Mouse (Mus musculus) liver, embryonic 15.5 days (tissue): ENCODE data around the gene Pf4. TPM values are rescaled to one million over a fixed set of nuclear protein-coding genes. Genes with fewer than 3 reads are reported as not detected.
"Not testable (repeated sequence)": the region's sequence is repeated elsewhere in the genome, so short reads cannot be mapped to it uniquely, and the experiment has no call there.

ENCODE experiments used
- ATAC-seq: fragments of 200-750 bp; cut with Nextera tagmentation; 2 replicates; pipeline ENCODE4 v1.8.0; 2017; ENCODE audit warnings: moderate number of reproducible peaks, mild to moderate bottlenecking, moderate library complexity; ENCODE audit not compliant: insufficient read depth
- H3K27ac ChIP-seq: fragments of 300-500 bp; sonication (generic); replicated peaks from 2 replicates; pipeline ENCODE4 v1.5.1; 2015; ENCODE audit warnings: mild to moderate bottlenecking, inconsistent platforms
- H3K27me3 ChIP-seq: fragments of 300-500 bp; sonication (generic); 2 replicates; pipeline ENCODE4 v1.6.1; 2015; ENCODE audit warnings: mild to moderate bottlenecking, inconsistent platforms
- H3K36me3 ChIP-seq: fragments of 300-500 bp; sonication (generic); replicated peaks from 2 replicates; pipeline ENCODE4 v1.6.1; 2015; ENCODE audit warnings: moderate library complexity, mild to moderate bottlenecking, inconsistent platforms
- H3K4me1 ChIP-seq: fragments of 300-500 bp; sonication (generic); replicated peaks from 2 replicates; pipeline ENCODE4 v1.6.1; 2015; ENCODE audit warnings: inconsistent platforms
- H3K4me2 ChIP-seq: fragments of 300-500 bp; sonication (generic); 2 replicates; pipeline ENCODE4 v1.6.1; 2015; ENCODE audit warnings: moderate library complexity, mild to moderate bottlenecking, inconsistent platforms
- H3K4me3 ChIP-seq: fragments of 300-500 bp; sonication (generic); replicated peaks from 2 replicates; pipeline ENCODE4 v1.5.1; 2015; ENCODE audit warnings: mild to moderate bottlenecking, inconsistent platforms
- H3K9ac ChIP-seq: fragments of 300-500 bp; sonication (generic); 2 replicates; pipeline ENCODE4 v1.6.1; 2015; ENCODE audit warnings: moderate library complexity, mild to moderate bottlenecking, inconsistent platforms
- H3K9me3 ChIP-seq: fragments of 300-500 bp; sonication (generic); replicated peaks from 2 replicates; pipeline ENCODE4 v1.6.1; 2016; ENCODE audit warnings: inconsistent platforms
- WGBS: fragments of 180-500 bp; shearing (Covaris S2); methylation state at CpG from one replicate; pipeline ENCODE4 v1.1.7; 2015; ENCODE audit warnings: mixed read lengths; ENCODE audit not compliant: insufficient replicate concordance; 5-methylcytosine and 5-hydroxymethylcytosine counted together
- polyA plus RNA-seq: library from polyadenylated mRNA; unstranded; fragments of >200 nt; fragmentation: Nextera tagmentation; extraction: Ambion mirVana; gene quantifications from 2 replicates; pipeline ENCODE4 v1.2.1, GENCODE M21; 2015

Gene Pf4
- polyA plus RNA-seq, 1 experiment from 2014 or later = 300 TPM

DNA sequence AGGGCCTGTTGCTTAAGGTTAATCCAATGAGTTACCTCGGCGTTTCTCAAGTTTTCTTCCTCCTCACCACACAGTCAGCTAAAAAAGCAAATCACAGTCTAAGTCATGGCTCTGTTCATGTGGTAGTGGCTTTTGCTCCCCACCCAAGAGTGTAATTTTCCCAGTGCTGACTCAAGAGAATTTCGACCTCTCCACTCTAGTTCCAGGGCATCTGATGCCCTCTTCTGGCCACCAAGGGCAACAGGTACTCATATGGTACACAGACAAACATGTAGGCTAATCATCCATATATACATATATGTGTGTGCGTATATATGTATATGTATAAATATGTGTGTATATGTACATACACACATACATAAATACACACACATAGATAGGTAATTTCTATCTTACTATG lies 15.9 kb downstream of the Pf4 start:
- H3K27ac ChIP-seq = no peak overlapping the region
- H3K27me3 ChIP-seq = no peaks in the 10 kb centered on the region
- H3K4me1 ChIP-seq = peaks cover 4% of the 10 kb centered on the region; the same call in 1 of the 2 replicates
- no peak overlapping the region for H3K4me3 ChIP-seq
- H3K36me3 ChIP-seq = no peaks in the 10 kb centered on the region
- no peak overlapping the region for H3K4me2 ChIP-seq
- no peak overlapping the region for H3K9ac ChIP-seq
- no peaks in the 10 kb centered on the region for H3K9me3 ChIP-seq
- no peak for ATAC-seq
- WGBS = 54% methylated on average over 4 of the region's 4 CpGs

DNA sequence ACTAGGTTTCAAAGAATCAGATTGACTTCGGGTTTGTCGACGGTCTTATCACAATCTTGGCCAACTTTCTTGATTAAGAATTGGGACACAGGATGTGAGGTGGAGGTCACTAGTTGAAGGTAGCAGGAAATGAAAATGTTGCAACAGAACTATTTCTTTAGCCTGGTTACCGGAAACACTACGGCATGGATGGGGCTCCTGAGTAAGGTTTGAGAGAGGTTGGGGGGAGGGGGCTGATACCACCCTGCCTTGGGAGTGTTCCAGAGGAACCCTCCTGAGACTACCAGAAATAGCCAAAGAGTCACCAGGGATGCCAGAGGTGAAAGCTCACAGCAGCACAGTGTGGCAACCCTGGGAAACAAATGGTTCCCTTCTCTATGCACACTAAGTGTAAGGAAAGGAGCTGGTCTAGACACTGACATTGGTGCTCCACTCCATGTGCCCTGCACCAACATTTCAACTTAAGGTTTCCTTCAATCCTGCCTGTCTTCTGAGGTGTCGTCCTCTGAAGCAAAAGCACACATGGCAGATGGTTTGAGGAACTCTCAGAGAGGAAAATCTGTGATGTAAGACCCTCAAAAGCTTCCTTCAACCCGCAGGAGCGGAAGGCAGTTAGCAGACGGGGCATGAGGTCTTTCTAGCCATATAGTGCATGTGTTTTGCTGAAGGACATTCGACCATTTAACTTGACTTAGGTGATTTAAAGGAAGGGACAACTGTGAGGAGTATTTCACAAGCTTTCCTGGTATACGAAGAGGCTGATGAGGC lies 17.3 kb downstream of the Pf4 start:
- H3K9ac ChIP-seq = no peak overlapping the region
- no peaks in the 10 kb centered on the region for H3K27me3 ChIP-seq
- no peak overlapping the region for H3K4me3 ChIP-seq
- no peaks in the 10 kb centered on the region for H3K9me3 ChIP-seq
- H3K4me2 ChIP-seq = no peak overlapping the region
- 17% methylated on average over 11 of the region's 11 CpGs for WGBS
- H3K27ac ChIP-seq = no peak overlapping the region; the same call in 1 of the 2 replicates
- ATAC-seq = no peak
- H3K36me3 ChIP-seq = no peaks in the 10 kb centered on the region
- H3K4me1 ChIP-seq = peaks cover 4% of the 10 kb centered on the region; the same call in 1 of the 2 replicates

DNA sequence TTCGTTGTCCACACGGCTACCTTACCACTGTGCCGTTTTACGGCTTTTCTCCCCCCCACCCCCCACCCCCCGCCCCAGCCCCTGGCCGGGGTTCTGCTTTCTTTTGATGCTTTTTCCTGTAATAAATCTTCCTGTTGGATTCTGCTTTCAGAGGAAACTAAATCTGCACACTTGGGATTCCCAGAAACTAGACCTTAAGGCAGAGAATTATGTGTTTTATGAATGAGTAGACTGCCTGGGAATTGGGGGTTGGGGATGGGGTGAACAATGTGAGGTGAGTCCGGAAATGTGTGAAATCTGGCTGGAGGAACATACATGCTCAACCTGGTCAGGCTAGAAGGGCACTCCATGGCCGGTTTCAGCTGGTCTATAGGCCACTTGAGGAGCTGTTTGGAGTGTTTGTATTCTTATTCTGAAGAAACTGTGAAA lies 17.9 kb downstream of the Pf4 start:
- no peak overlapping the region for H3K4me3 ChIP-seq
- no peak overlapping the region; the same call in 1 of the 2 replicates for H3K27ac ChIP-seq
- no peaks in the 10 kb centered on the region for H3K9me3 ChIP-seq
- H3K36me3 ChIP-seq = no peaks in the 10 kb centered on the region
- ATAC-seq = no peak
- WGBS = 18% methylated on average over 8 of the region's 8 CpGs
- no peaks in the 10 kb centered on the region for H3K27me3 ChIP-seq
- H3K9ac ChIP-seq = no peak overlapping the region
- peaks cover 4% of the 10 kb centered on the region; the same call in 1 of the 2 replicates for H3K4me1 ChIP-seq
- H3K4me2 ChIP-seq = no peak overlapping the region

DNA sequence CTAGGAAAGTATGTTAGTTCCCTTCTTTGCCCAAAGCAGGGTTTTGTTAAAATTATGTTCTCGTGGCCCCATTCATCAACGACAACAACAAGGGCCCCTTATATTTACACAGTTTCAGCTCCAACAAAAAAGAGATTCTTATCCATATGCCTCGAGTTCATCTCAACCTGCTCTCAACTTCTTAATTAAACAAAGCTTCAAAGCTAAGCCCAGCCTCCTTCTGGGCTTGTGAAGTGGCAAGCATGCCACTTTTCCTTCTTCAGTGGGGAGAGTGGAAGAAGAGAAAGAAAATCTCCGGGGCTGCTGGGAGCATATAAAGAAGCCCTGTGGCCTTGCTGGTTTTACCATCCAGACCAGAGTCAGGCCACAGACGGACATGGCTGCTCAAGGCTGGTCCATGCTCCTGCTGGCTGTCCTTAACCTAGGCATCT lies 22.0 kb downstream of the Pf4 start, which contains the start of gene Cxcl15:
Cxcl15 (plus strand) TSS at position 340 of the 431 bp plus-strand sequence.
- Histone ChIP-seq H3K9ac (no peak within 1 kb of the TSS), H3K27ac (no peak within 1 kb of the TSS), H3K36me3 (no peaks in the 10 kb centered on the region), H3K27me3 (no peaks in the 10 kb centered on the region), H3K9me3 (no peaks in the 10 kb centered on the region), H3K4me3 (no peak within 1 kb of the TSS), H3K4me1 (no peaks in the 10 kb centered on the region), H3K4me2 (no peak within 1 kb of the TSS)
- no peak for ATAC-seq
- 45% methylated on average over 5 of the region's 5 CpGs for WGBS

DNA sequence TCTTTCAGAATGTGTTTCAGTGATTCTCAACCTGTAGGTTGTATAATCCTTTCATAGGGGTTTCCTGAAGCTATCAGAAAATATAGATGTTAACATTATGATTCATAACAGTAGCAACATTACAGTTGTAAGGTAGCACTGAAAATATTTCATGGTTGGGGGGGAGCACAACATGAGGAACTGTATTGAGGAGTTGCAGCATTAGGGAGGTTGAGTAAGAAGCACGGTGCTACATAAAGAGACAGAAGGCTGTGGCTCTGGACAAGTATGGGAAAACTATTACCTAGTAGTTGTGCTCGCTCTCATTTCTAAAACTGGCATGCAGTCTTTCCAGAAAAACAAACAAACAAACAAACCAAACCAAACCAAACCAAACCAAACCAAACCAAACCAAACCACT lies 23.2 kb downstream of the Pf4 start:
- H3K4me3 ChIP-seq, ATAC-seq, H3K27me3 ChIP-seq, H3K27ac ChIP-seq, H3K36me3 ChIP-seq, H3K4me2 ChIP-seq, H3K9me3 ChIP-seq, H3K4me1 ChIP-seq, H3K9ac ChIP-seq: not testable (repeated sequence)
- 53% methylated on average over 2 of the region's 2 CpGs for WGBS

DNA sequence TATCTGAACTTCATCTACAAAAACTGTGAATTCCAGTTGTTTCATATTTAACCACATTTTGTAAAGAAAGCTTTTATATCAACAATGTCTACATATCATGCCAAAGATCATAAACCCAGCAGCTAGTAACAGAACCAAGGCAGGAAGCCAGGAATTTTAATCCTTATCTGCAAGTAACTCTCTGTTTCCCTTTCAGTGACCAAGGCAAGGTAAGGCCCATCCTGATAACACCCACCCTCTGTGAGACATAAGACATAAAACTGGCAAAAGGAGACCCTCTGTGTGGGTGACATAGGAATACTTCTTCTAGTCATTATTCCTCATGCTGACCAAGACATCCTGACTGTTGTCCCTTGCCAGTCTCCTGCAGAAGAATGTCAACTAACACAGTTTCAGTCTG lies 32.3 kb downstream of the Pf4 start:
- Histone ChIP-seq H3K9ac (no peak overlapping the region), H3K36me3 (no peaks in the 10 kb centered on the region), H3K4me1 (no peaks in the 10 kb centered on the region), H3K4me3 (no peak overlapping the region), H3K27me3 (no peaks in the 10 kb centered on the region), H3K27ac (no peak overlapping the region), H3K4me2 (no peak overlapping the region), H3K9me3 (no peaks in the 10 kb centered on the region)
- ATAC-seq = no peak

DNA sequence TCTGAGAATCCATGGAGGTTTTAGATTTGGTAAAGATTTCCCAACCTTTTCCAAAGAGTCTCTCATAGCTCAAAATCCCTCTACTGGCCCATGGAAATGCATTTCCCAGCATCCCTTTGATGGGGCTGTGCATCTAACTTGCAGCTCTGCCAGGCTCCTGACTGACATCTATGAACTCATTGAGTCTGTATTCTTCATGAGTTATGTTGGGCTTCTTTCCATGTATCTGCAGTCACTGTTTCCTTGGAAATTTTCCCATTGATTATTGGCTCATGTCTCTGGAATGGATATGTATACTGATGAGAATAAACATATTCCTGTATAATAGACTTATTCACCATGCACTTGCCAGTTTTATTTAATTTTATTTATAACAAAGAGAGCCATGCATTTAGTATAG lies 33.8 kb downstream of the Pf4 start:
- Histone ChIP-seq H3K4me1 (no peaks in the 10 kb centered on the region), H3K9me3 (no peaks in the 10 kb centered on the region), H3K27me3 (no peaks in the 10 kb centered on the region), H3K9ac (no peak overlapping the region), H3K4me2 (no peak overlapping the region), H3K36me3 (no peaks in the 10 kb centered on the region), H3K4me3 (no peak overlapping the region), H3K27ac (no peak overlapping the region)
- ATAC-seq = no peak

DNA sequence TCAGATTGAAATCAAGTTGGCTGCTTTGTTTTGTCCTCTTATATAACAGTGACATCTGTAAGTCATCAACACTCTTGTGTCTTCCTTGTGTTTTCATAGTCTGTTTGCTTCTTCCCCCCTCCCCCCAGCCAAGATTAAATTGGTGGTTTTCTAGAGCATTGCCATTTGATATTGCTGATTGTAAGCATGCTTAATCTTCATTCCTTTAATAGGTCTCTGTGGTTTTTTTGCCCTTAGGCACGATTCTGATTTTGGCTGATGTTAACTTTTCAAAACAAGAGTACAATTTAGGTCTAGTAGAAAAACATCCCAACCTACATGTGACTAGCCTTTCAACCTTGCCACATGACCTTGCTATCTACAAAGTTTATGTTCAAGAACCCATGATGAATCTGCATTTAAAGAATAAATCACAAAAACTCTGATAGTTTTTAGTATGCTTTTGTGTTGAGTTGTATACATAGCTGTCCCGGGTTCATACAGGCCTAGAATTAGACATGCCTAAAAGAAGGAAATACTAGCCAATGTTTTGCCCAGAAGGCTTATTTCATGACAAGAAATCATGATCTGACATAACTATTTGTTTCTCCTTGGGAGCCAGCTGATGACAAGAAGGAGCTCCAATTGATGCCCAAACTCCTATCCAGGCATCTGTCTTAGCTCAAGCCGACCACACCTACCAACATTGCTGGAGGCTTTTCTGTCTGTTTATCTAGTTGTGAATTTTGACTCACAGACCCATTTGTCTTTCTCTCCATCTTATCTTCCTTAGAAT lies 35.1 kb downstream of the Pf4 start:
- Histone ChIP-seq H3K4me3 (no peak overlapping the region), H3K9ac (no peak overlapping the region), H3K36me3 (no peaks in the 10 kb centered on the region), H3K9me3 (no peaks in the 10 kb centered on the region), H3K4me1 (no peaks in the 10 kb centered on the region), H3K27me3 (no peaks in the 10 kb centered on the region), H3K4me2 (no peak overlapping the region), H3K27ac (no peak overlapping the region)
- no peak for ATAC-seq
- WGBS = 56% methylated on average over 3 of the region's 3 CpGs

DNA sequence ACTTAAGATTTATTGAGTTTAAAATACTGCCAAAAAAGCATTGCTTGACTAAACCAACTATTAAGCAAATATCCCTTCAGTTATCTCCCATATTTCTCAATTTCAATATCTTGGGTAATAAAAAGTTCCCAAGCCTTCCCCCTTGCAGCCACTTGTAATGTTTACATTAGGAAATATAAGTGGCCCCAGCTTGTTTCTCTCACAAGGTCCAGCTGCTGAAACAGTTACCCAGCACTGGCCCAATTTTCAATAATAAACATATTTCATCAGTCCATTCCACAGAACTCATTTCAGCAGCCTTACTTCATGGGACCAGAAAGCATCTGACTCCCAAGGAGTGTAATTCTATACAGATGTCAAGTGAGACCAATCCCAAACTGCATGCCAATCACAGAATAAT lies 47.5 kb downstream of the Pf4 start:
- H3K9me3 ChIP-seq = no peaks in the 10 kb centered on the region
- no peak overlapping the region for H3K4me2 ChIP-seq
- H3K36me3 ChIP-seq = no peaks in the 10 kb centered on the region
- no peak overlapping the region for H3K27ac ChIP-seq
- no peaks in the 10 kb centered on the region for H3K27me3 ChIP-seq
- H3K4me1 ChIP-seq = no peaks in the 10 kb centered on the region
- H3K4me3 ChIP-seq = no peak overlapping the region
- ATAC-seq = no peak
- H3K9ac ChIP-seq = no peak overlapping the region
